Comparison of ENCODE assay signal across 22 mouse cellular contexts in genomic region chr5:17389926-17390325, GRCm38 (mm10). TPM values are rescaled to one million over a fixed set of nuclear protein-coding genes. Genes with fewer than 3 reads are reported as not detected.
A peak's percentile ranks its signal among the peaks of the same experiment; 100 is the strongest.
DNase-seq lines count a peak whose midpoint lies in the region; ATAC-seq and TF ChIP-seq lines count a peak whose summit lies in the region.
"Had no signal": no experiment of that assay in that cellular context is flagged by ENCODE, and none has a peak within 500 bp of the region (broad histone marks: within the 10 kb centered on the region; RNA-seq: fewer than 3 reads in every experiment).

No protein-coding gene starts in this region.

- H3K9ac ChIP-seq in kidney, postnatal 0 days (ENCODE audit: low read depth, low read length): no peak overlapping the region
- H3K9ac ChIP-seq: forebrain, embryonic 15.5 days; liver, embryonic 13.5 days had no signal

- DNase-seq in kidney, adult 11 months: peak; percentile 14
- DNase-seq in kidney, postnatal 10 days: no peak
- DNase-seq in 416B (ENCODE audit: low read depth) (peak; percentile 8), Patski (ENCODE audit: low read depth, low spot score) (peak; percentile 47)
- no peak for DNase-seq in kidney, postnatal 0 days (ENCODE audit: low spot score)
- no peak for DNase-seq in layer of hippocampus, adult 18-20 months (ENCODE audit: low spot score in 2 of 2)
- no peak for DNase-seq in gastrocnemius, postnatal 4 days (ENCODE audit: low spot score in 2 of 2)
- DNase-seq: cerebellum, adult 9-10 months; heart, postnatal 14 days; liver, embryonic 13.5 days; right cerebral cortex, adult 18-20 months; thymus, postnatal 25 days had no signal

- peak; percentile 96 for ATAC-seq in Patski
- ATAC-seq in kidney, postnatal 0 days (replicated peaks; ENCODE audit: low FRiP score, low read depth): peak; percentile 46; the same call in 1 of the 2 replicates
- ATAC-seq in megakaryocyte-erythroid progenitor cell, adult 5-6 weeks (replicated peaks; ENCODE audit: low FRiP score, low TSS enrichment, poor library complexity, severe bottlenecking): no peak; the same call in 1 of the 2 replicates
- ATAC-seq: forebrain, embryonic 15.5 days; hindbrain, embryonic 16.5 days had no signal

- POLR2A ChIA-PET in Patski (lab: Charles Lee): interaction anchor here (0.6 kb wide), 1 partner anchor 182 kb away, joined by 6 read pairs; no protein-coding TSS in a partner anchor

- WGBS in kidney, postnatal 0 days: 49% methylated on average over 7 of the region's 7 CpGs

- in situ Hi-C loops in Patski (cut with MboI; ENCODE audit: low pct_unique_long_range_greater_than_20kb): loop anchor here (5.0 kb wide), 1 partner anchor 182 kb away; the partner anchor contains the start of gene Sema3c

- H3K27me3 ChIP-seq in Patski: no peaks in the 10 kb centered on the region
- no peaks in the 10 kb centered on the region for H3K27me3 ChIP-seq in kidney, postnatal 0 days (ENCODE audit: insufficient read depth, low read length)
- H3K27me3 ChIP-seq: forebrain, embryonic 15.5 days; liver, embryonic 13.5 days had no signal

- H3K9me3 ChIP-seq in kidney, postnatal 0 days (replicated peaks; ENCODE audit: low read length): no peaks in the 10 kb centered on the region
- H3K9me3 ChIP-seq: forebrain, embryonic 15.5 days; heart, embryonic 10.5 days; liver, embryonic 13.5 days had no signal

- no peak overlapping the region for H3K4me2 ChIP-seq in kidney, postnatal 0 days (ENCODE audit: low read length)
- H3K4me2 ChIP-seq: forebrain, embryonic 15.5 days; liver, embryonic 13.5 days; midbrain, embryonic 11.5 days had no signal

- H3K4me1 ChIP-seq in kidney, postnatal 0 days (replicated peaks; ENCODE audit: insufficient read depth, low read length): no peaks in the 10 kb centered on the region
- H3K4me1 ChIP-seq: forebrain, embryonic 15.5 days; heart, embryonic 10.5 days; liver, embryonic 13.5 days had no signal

- no peak overlapping the region for H3K4me3 ChIP-seq in kidney, postnatal 0 days (replicated peaks; ENCODE audit: low read depth, low read length)
- H3K4me3 ChIP-seq: forebrain, embryonic 15.5 days; heart, embryonic 10.5 days; liver, embryonic 13.5 days had no signal

- no peak overlapping the region for H3K27ac ChIP-seq in kidney, postnatal 0 days
- H3K27ac ChIP-seq: forebrain, embryonic 15.5 days; heart, embryonic 10.5 days; liver, embryonic 13.5 days; stomach, postnatal 0 days had no signal

- CTCF ChIA-PET in Patski (lab: Charles Lee): interaction anchor here (1.3 to 2.5 kb wide), 2 partner anchors 9 to 278 kb away, joined by 4 to 10 read pairs; no protein-coding TSS in a partner anchor

- TF ChIP-seq CTCF in Patski (IDR thresholded peaks at IDR 0.05): no peak
- no peak for TF ChIP-seq CTCF in kidney, postnatal 0 days (IDR thresholded peaks at IDR 0.05; ENCODE audit: low read depth)

- no peaks in the 10 kb centered on the region for H3K36me3 ChIP-seq in kidney, postnatal 0 days (ENCODE audit: insufficient read depth, low read length)
- H3K36me3 ChIP-seq: forebrain, embryonic 15.5 days; heart, embryonic 10.5 days; liver, embryonic 13.5 days had no signal

RNA-seq across cellular contexts. Expression of gene Speer4f2, which starts 16.9 kb away (rescaled TPM):
- polyA plus RNA-seq in Patski (2021): not detected
- 0.20 TPM in 1 of 2 replicates, not detected in the other for polyA plus RNA-seq in kidney, postnatal 0 days (2015; fragmentation: Nextera tagmentation; extraction: Ambion mirVana)
- not detected for total RNA-seq in layer of hippocampus, adult 18-20 months (2021)
- not detected for total RNA-seq in gastrocnemius, postnatal 4 days (2021)
- total RNA-seq in megakaryocyte-erythroid progenitor cell, adult 5-6 weeks (2014; fragmentation: Nextera tagmentation): not detected in 2 replicates
- not detected in 2 replicates for total RNA-seq in megakaryocyte-erythroid progenitor cell, adult 5-6 weeks (2017)
- total RNA-seq: gastrocnemius, adult 18-20 months; heart, postnatal 14 days; left cerebral cortex, adult 18-20 months had no signal
- polyA plus RNA-seq: forebrain, embryonic 15.5 days; heart, embryonic 10.5 days; hindbrain, embryonic 16.5 days; limb, embryonic 11.5 days; liver, embryonic 13.5 days; midbrain, embryonic 11.5 days; spleen, adult 2 months; stomach, postnatal 0 days had no signal

Comparison
In these comparisons a context has a peak if more than half of its experiments do, and no peak if none do; other contexts are left out.
1. DNase-seq: peak in kidney, adult 11 months (single experiment), 416B (single experiment) and Patski (single experiment); none in kidney, postnatal 10 days (single experiment), kidney, postnatal 0 days (single experiment), layer of hippocampus, adult 18-20 months (0 of 2) and gastrocnemius, postnatal 4 days (0 of 2).